Mouse (Mus musculus) midbrain, embryonic 12.5 days (tissue): ENCODE measurements at regions not wholly inside any gene's neighbourhood (a gene's known extent, or its start where the extent isn't known, plus 50 kb on each side); places are given as distances from the start of the nearest gene placed in this dataset.

Experiments used
- ATAC-seq: fragments of 200-750 bp; cut with Nextera tagmentation; 2 replicates; pipeline ENCODE4 v1.8.0; 2017; ENCODE audit warnings: low read depth, moderate TSS enrichment, moderate library complexity; ENCODE audit not compliant: low FRiP score
- H3K27ac ChIP-seq: fragments of 300-500 bp; sonication (generic); replicated peaks from 2 replicates; pipeline ENCODE4 v1.5.1; 2016; ENCODE audit warnings: mild to moderate bottlenecking
- H3K27me3 ChIP-seq: fragments of 300-500 bp; sonication (generic); 2 replicates; pipeline ENCODE4 v1.6.1; 2016; ENCODE audit warnings: mild to moderate bottlenecking
- H3K36me3 ChIP-seq: fragments of 300-500 bp; sonication (generic); 2 replicates; pipeline ENCODE4 v1.6.1; 2016
- H3K4me1 ChIP-seq: fragments of 300-500 bp; sonication (generic); 2 replicates; pipeline ENCODE4 v1.6.1; 2016
- H3K4me2 ChIP-seq: fragments of 300-500 bp; sonication (generic); replicated peaks from 2 replicates; pipeline ENCODE4 v1.6.1; 2016; ENCODE audit warnings: mild to moderate bottlenecking, moderate library complexity
- H3K4me3 ChIP-seq: fragments of 300-500 bp; sonication (generic); 2 replicates; pipeline ENCODE4 v1.5.1; 2016; ENCODE audit warnings: mild to moderate bottlenecking
- H3K9ac ChIP-seq: fragments of 300-500 bp; sonication (generic); replicated peaks from 2 replicates; pipeline ENCODE4 v1.6.1; 2016; ENCODE audit warnings: mild to moderate bottlenecking, moderate library complexity
- H3K9me3 ChIP-seq: fragments of 300-500 bp; sonication (generic); 2 replicates; pipeline ENCODE4 v1.6.1; 2016; ENCODE audit warnings: mild to moderate bottlenecking
- WGBS: fragments of 180-500 bp; shearing (Covaris S2); methylation state at CpG from one replicate; pipeline ENCODE4 v1.1.7; 2016; 5-methylcytosine and 5-hydroxymethylcytosine counted together

GRCm38 (mm10) chr7:88185120-88185796 is 92.6 kb upstream of the Ctsc start:
- H3K27ac ChIP-seq = no peak overlapping the region
- no peaks in the 10 kb centered on the region for H3K27me3 ChIP-seq
- no peaks in the 10 kb centered on the region for H3K9me3 ChIP-seq
- H3K4me2 ChIP-seq = no peak overlapping the region
- 64% methylated on average over 6 of the region's 6 CpGs for WGBS
- H3K4me1 ChIP-seq = no peaks in the 10 kb centered on the region
- no peaks in the 10 kb centered on the region for H3K36me3 ChIP-seq
- no peak overlapping the region for H3K4me3 ChIP-seq
- no peak for ATAC-seq
- H3K9ac ChIP-seq = no peak overlapping the region

DNA sequence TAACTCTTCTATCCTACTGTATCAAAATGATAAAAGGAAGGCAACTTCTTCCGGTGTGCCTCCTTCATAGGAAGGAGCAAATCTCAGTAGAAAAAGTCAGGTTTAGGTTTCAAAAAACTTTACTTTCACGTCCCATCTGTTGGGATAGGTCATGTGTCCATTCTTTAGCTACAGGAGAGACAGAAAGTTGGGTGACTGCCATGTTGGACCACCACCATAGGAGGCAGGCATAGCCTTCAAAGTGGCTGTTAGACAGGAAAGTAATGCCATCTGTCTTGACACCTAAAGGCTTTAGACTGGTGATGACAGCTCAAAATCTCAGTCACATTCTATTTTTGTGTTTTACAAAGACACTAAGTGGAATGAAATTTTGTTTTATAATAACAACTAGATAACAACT is 90.3 kb upstream of the Ctsc start:
- no peaks in the 10 kb centered on the region for H3K27me3 ChIP-seq
- no peaks in the 10 kb centered on the region for H3K4me1 ChIP-seq
- H3K9ac ChIP-seq = no peak overlapping the region
- ATAC-seq = no peak
- no peak overlapping the region for H3K4me3 ChIP-seq
- no peak overlapping the region for H3K27ac ChIP-seq
- WGBS = 81% methylated on average over 2 of the region's 2 CpGs
- H3K9me3 ChIP-seq = no peaks in the 10 kb centered on the region
- no peak overlapping the region for H3K4me2 ChIP-seq
- no peaks in the 10 kb centered on the region for H3K36me3 ChIP-seq

DNA sequence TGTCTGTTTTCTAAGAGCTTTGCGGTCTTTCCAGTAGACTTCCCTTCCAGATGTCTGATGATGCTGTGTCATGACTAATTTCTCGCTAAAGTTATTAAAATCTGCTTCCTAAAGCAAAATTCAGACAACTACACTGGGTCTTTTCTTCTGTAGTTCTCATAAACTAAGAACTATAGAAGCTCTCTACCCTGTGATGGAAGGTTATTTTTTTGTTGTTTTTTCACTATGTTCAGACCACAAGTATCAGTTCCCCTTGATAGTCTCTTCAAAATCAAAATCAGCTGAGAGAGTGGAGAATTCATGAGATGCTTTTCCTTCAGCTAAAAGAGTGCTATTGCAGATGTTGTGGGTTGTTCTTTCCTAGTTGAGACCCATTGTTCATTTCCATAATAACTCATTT is 85.1 kb upstream of the Ctsc start:
- no peak overlapping the region for H3K9ac ChIP-seq
- no peaks in the 10 kb centered on the region for H3K36me3 ChIP-seq
- 94% methylated on average over 2 of the region's 2 CpGs for WGBS
- no peak overlapping the region for H3K27ac ChIP-seq
- no peak for ATAC-seq
- no peak overlapping the region for H3K4me3 ChIP-seq
- no peaks in the 10 kb centered on the region for H3K4me1 ChIP-seq
- H3K27me3 ChIP-seq = no peaks in the 10 kb centered on the region
- H3K4me2 ChIP-seq = no peak overlapping the region
- H3K9me3 ChIP-seq = no peaks in the 10 kb centered on the region

- H3K4me1 ChIP-seq = no peaks in the 10 kb centered on the region
- no peak for ATAC-seq
- H3K4me3 ChIP-seq = no peak overlapping the region
- H3K9ac ChIP-seq = no peak overlapping the region
- H3K27me3 ChIP-seq = no peaks in the 10 kb centered on the region
- H3K27ac ChIP-seq = no peak overlapping the region
- no peak overlapping the region for H3K4me2 ChIP-seq
- H3K36me3 ChIP-seq = no peaks in the 10 kb centered on the region
- no peaks in the 10 kb centered on the region for H3K9me3 ChIP-seq
- 56% methylated on average over 4 of the region's 4 CpGs for WGBS
Observed at GRCm38 (mm10) chr7:88199043-88199442, 78.8 kb upstream of the Ctsc start.

DNA sequence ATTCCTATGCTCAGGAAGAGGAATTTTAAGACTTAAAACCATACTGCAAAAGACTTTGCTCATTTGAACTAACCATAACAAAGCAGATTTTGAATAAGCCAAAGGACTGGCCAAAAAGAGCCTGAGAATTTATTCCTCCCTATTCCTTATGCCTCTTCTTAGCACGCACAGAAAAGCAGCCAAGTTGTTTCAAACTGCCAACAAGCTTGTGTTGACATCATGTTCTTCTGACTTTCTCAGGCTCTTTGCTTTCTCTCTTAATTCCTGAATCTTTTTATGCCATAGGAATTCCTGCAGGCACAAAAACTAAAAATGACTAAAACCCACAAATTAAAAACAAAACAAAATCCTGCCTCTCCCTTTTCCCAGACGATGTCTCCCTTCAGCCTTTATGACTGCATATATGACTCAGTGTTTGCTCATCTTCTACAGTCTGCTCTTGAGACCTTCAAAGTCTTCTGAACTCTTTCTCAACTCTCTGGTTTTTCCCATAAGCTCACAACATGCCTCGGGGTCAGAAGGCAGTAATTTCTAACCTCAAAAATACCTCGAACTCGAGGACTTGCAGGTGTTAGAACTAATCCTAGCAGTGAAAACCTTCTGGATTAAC is 77.9 kb upstream of the Ctsc start:
- Histone ChIP-seq H3K9ac (no peak overlapping the region), H3K36me3 (no peaks in the 10 kb centered on the region), H3K4me2 (no peak overlapping the region), H3K9me3 (no peaks in the 10 kb centered on the region), H3K4me1 (no peaks in the 10 kb centered on the region), H3K4me3 (no peak overlapping the region), H3K27me3 (no peaks in the 10 kb centered on the region), H3K27ac (no peak overlapping the region)
- WGBS = 87% methylated on average over 5 of the region's 5 CpGs
- ATAC-seq = no peak

DNA sequence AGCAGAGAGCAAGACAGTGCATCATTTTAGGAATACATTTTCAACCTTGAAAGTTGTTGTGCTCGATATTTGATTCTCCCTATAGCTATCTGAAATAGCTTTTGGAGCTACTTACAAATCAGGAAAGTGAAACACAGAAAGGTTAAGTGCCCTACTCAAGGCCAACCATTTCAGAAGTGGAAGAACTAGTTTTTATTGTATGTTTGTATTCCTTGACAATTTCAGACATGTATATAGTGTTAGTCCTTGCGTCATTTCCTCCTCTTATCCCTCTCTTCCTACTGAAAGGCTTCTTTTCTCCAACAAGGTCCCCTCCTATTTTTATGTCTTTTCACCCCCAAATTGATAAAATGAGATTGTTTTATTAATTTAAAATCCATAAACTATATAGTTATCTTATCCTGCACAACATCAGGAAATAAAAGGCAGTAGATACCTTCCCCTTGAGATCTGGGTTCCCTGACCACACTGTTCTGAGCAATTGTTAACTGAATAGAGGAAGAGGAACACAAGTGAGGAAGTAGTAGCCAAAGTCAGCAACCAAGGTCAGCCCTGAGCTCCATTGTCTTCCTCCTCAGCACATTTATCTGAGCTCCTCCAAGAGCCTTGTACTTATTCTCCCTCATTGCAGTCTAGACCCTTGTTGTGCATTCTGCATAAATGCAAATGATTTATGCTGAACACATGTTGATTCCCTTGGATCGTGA is 76.1 kb upstream of the Ctsc start:
- H3K9ac ChIP-seq = no peak overlapping the region
- H3K36me3 ChIP-seq = no peaks in the 10 kb centered on the region
- no peak overlapping the region for H3K27ac ChIP-seq
- 92% methylated on average over 3 of the region's 3 CpGs for WGBS
- H3K4me3 ChIP-seq = no peak overlapping the region
- H3K4me1 ChIP-seq = peaks cover 5% of the 10 kb centered on the region; the same call in 1 of the 2 replicates
- H3K9me3 ChIP-seq = no peaks in the 10 kb centered on the region
- ATAC-seq = no peak
- no peak overlapping the region for H3K4me2 ChIP-seq
- H3K27me3 ChIP-seq = no peaks in the 10 kb centered on the region

GRCm38 (mm10) chr7:88206223-88206827 is 71.6 kb upstream of the Ctsc start:
- H3K9ac ChIP-seq = no peak overlapping the region
- 46% methylated on average over 2 of the region's 2 CpGs for WGBS
- no peaks in the 10 kb centered on the region for H3K9me3 ChIP-seq
- H3K27ac ChIP-seq = no peak overlapping the region
- H3K27me3 ChIP-seq = no peaks in the 10 kb centered on the region
- peaks cover 10% of the 10 kb centered on the region for H3K4me1 ChIP-seq
- ATAC-seq = peak; percentile 35; the same call in 1 of the 2 replicates
- peak overlapping the region; percentile 13; the same call in 1 of the 2 replicates for H3K4me2 ChIP-seq
- H3K4me3 ChIP-seq = no peak overlapping the region
- H3K36me3 ChIP-seq = no peaks in the 10 kb centered on the region

DNA sequence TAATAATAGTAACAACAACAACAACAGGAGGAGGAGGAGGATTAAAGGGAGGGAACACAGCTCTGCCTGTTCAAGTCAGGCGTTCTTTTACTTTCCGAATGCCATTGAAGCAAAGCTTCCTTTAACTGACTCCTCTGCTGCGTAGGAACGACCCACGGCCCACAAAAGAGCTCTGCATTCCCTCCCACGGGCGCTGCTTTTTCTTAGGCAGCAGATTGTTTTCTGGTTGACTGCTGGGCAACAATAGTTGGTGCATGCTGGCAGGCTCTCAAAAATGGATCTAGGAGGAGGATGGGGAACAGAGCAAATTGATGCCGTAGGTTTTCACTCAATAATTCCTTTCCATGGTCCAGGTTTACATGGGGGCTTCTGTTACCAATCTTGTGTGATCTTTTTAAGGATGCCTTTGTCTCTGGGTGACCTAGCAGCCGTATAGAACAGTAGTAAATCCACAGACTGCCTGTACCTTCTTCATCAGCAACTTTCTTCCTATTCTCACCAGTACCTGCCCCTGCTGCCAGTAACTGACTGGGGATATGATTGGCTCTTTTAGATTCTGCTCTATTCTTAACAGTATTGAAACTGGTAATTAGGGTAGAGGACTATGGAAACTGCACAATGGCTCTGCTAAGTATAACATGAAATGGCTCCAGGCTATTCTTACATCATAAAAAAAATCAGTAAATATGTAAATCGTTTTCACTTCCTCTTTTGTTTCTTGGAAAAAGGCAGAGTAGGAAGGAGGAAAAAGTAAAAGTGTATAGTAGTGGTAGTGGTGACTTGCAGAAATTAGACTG is 70.8 kb upstream of the Ctsc start:
- WGBS = 12% methylated on average over 10 of the region's 10 CpGs
- no peak overlapping the region for H3K9ac ChIP-seq

DNA sequence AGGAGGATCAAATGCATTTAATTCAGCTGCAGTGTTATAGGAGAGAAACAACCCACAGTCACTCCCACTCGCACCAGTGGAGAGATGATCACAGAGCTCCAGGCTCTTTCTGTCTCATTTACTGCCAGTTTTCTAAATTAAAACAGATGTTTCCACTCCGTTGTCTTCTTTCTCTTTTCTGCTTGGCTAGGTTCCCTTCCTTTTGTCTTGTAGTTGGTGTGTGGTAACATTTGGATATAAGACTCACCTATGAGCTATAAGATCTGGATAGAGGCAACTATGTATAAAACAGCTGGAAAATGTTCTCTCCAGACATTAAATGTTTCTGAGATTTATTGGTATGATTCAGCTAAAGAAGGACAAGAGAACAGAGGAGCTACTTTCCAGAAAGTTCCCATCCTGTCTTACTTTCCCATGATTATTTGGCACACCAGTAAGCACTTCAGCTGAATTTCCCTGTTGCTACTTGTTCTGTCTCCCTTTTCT is 63.1 kb upstream of the Ctsc start:
- H3K4me2 ChIP-seq = no peak overlapping the region
- 66% methylated on average over 2 of the region's 2 CpGs for WGBS
- no peak overlapping the region for H3K9ac ChIP-seq

More for the DNA sequence above, 70.8 kb upstream of the Ctsc start:
- H3K4me1 ChIP-seq = peaks cover 10% of the 10 kb centered on the region
- no peaks in the 10 kb centered on the region for H3K27me3 ChIP-seq
- no peak overlapping the region; the same call in 1 of the 2 replicates for H3K27ac ChIP-seq
- H3K36me3 ChIP-seq = no peaks in the 10 kb centered on the region
- H3K9me3 ChIP-seq = no peaks in the 10 kb centered on the region
- peak overlapping the region; percentile 13; the same call in 1 of the 2 replicates for H3K4me2 ChIP-seq
- ATAC-seq = peak; percentile 86
- H3K4me3 ChIP-seq = no peak overlapping the region

DNA sequence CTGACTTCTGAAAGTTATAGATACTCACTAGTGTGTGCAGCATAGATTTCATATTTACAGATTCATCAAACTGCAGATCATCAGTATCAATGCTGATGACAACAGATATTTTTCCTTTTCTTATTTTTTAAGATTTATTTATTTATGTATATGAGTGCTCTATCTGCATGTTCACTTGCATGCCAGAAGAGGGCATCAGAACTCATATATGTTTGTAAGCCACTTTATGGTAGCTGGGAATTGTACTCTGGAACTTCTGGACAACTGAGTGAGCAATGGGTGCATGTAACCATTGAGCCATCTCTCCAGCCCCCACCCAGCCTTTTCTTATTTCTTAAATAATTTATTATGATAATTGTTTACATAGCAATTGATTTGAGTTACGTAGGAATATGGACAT is 62.5 kb upstream of the Ctsc start:
- Histone ChIP-seq H3K4me2 (no peak overlapping the region), H3K27ac (no peak overlapping the region), H3K4me3 (no peak overlapping the region), H3K4me1 (no peaks in the 10 kb centered on the region), H3K9me3 (no peaks in the 10 kb centered on the region), H3K9ac (no peak overlapping the region), H3K36me3 (no peaks in the 10 kb centered on the region), H3K27me3 (no peaks in the 10 kb centered on the region)
- WGBS = 82% methylated on average over 1 of the region's 1 CpGs
- ATAC-seq = no peak

More for the DNA sequence above, 63.1 kb upstream of the Ctsc start:
- Histone ChIP-seq H3K36me3 (no peaks in the 10 kb centered on the region), H3K4me1 (no peaks in the 10 kb centered on the region), H3K4me3 (no peak overlapping the region), H3K27ac (no peak overlapping the region), H3K27me3 (no peaks in the 10 kb centered on the region), H3K9me3 (no peaks in the 10 kb centered on the region)
- ATAC-seq = no peak

GRCm38 (mm10) chr7:88222141-88222540 is 55.7 kb upstream of the Ctsc start:
- Histone ChIP-seq H3K27me3 (no peaks in the 10 kb centered on the region), H3K36me3 (no peaks in the 10 kb centered on the region), H3K4me2 (no peak overlapping the region), H3K4me3 (no peak overlapping the region), H3K4me1 (no peaks in the 10 kb centered on the region), H3K27ac (no peak overlapping the region), H3K9ac (no peak overlapping the region), H3K9me3 (no peaks in the 10 kb centered on the region)
- no peak for ATAC-seq
- WGBS = 80% methylated on average over 2 of the region's 2 CpGs
